ENCODE assay signal across 14 mouse cellular contexts in the genomic region with DNA sequence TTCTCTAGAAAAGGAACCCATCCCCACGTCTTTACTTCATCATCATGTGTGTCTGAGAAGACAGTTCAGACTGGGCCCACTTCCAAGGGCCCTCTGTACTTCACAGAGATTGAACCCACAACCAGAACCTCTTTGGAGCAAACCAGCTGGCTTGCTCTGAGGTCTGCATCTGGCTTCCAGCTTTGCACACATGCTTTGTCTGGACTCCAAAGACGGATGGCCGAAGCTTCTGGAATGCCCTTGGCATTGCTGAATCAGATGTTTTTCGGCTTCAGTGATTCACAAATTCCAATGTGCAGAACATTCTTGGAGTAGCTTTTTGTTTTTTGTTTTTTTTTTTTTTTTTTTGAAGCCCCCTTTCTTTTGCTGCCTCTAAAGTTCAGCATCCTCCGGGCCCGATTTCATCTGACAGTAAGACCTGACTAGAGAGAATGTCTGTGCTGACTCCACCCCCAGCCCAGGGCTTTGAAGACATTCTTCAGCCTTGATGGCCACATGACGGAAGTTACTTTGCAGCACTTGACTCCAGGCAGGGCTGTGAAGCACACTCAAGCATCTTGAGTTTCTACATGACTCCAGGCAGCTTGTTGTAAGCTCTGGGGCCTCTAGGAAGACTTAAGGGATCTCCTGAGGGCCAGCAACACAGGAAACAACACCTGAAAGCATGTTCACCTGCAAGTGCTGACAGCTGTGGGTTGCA.
DNase-seq lines count a peak whose midpoint lies in the region; ATAC-seq lines count a peak whose summit lies in the region.
"Had no signal": no experiment of that assay in that cellular context is flagged by ENCODE, and none has a peak within 500 bp of the region (broad histone marks: within the 10 kb centered on the region; RNA-seq: fewer than 3 reads in every experiment).

No protein-coding gene starts in this region.

- WGBS in embryonic facial prominence, embryonic 15.5 days, result 34% methylated on average over 7 of the region's 7 CpGs
- WGBS in forebrain, embryonic 14.5 days, result 86% methylated on average over 7 of the region's 7 CpGs

- no peak overlapping the region for H3K4me3 ChIP-seq in embryonic facial prominence, embryonic 15.5 days (replicated peaks)
- H3K4me3 ChIP-seq in forebrain, embryonic 14.5 days (ENCODE audit: low read depth, low read length), result no peak overlapping the region
- H3K4me3 ChIP-seq: embryonic facial prominence, embryonic 12.5 days; stomach, embryonic 15.5 days had no signal

- H3K9ac ChIP-seq in embryonic facial prominence, embryonic 15.5 days, result no peak overlapping the region
- H3K9ac ChIP-seq in forebrain, embryonic 14.5 days (ENCODE audit: low read length), result no peak overlapping the region
- H3K9ac ChIP-seq: embryonic facial prominence, embryonic 12.5 days; stomach, embryonic 15.5 days had no signal

- H3K27me3 ChIP-seq in embryonic facial prominence, embryonic 15.5 days, result no peaks in the 10 kb centered on the region
- H3K27me3 ChIP-seq in forebrain, embryonic 14.5 days (replicated peaks; ENCODE audit: control insufficient read depth, insufficient read depth, low read length), result no peaks in the 10 kb centered on the region
- H3K27me3 ChIP-seq: embryonic facial prominence, embryonic 12.5 days; stomach, embryonic 15.5 days had no signal

- H3K27ac ChIP-seq in embryonic facial prominence, embryonic 15.5 days (replicated peaks), result no peak overlapping the region
- H3K27ac ChIP-seq in forebrain, embryonic 14.5 days (ENCODE audit: low read depth, low read length), result no peak overlapping the region
- H3K27ac ChIP-seq: embryonic facial prominence, embryonic 12.5 days; stomach, embryonic 15.5 days had no signal

- peak; percentile 57; the same call in 1 of the 2 replicates for ATAC-seq in embryonic facial prominence, embryonic 15.5 days (ENCODE audit: insufficient number of reproducible peaks, low FRiP score, low TSS enrichment, low read depth)
- no peak for ATAC-seq in forebrain, embryonic 14.5 days
- ATAC-seq: forebrain, embryonic 16.5 days had no signal

- peaks cover 19% of the 10 kb centered on the region; the same call in 1 of the 2 replicates for H3K4me1 ChIP-seq in embryonic facial prominence, embryonic 15.5 days
- H3K4me1 ChIP-seq in forebrain, embryonic 14.5 days (ENCODE audit: control insufficient read depth, insufficient read depth, low read length), result no peaks in the 10 kb centered on the region
- H3K4me1 ChIP-seq: embryonic facial prominence, embryonic 12.5 days; stomach, embryonic 15.5 days had no signal

- H3K36me3 ChIP-seq in embryonic facial prominence, embryonic 15.5 days, result no peaks in the 10 kb centered on the region
- no peaks in the 10 kb centered on the region for H3K36me3 ChIP-seq in forebrain, embryonic 14.5 days (ENCODE audit: control insufficient read depth, insufficient read depth, low read length)
- H3K36me3 ChIP-seq: embryonic facial prominence, embryonic 12.5 days; stomach, embryonic 15.5 days had no signal

- no peak overlapping the region for H3K4me2 ChIP-seq in embryonic facial prominence, embryonic 15.5 days (replicated peaks)
- no peak overlapping the region for H3K4me2 ChIP-seq in forebrain, embryonic 14.5 days (ENCODE audit: low read length)
- H3K4me2 ChIP-seq: embryonic facial prominence, embryonic 12.5 days; heart, embryonic 11.5 days; stomach, embryonic 15.5 days had no signal

- DNase-seq in adrenal gland, adult 8-10 months, result peak; percentile 51
- no peak for DNase-seq in adrenal gland, adult 18-20 months (ENCODE audit: low spot score in 2 of 2)
- DNase-seq in kidney, postnatal 14 days, result peak; percentile 36
- DNase-seq in kidney, adult 18-20 months, result no peak
- DNase-seq in lung, postnatal 14 days, result peak; percentile 48
- no peak for DNase-seq in gastrocnemius, postnatal 10 days
- DNase-seq in forebrain, embryonic 14.5 days (ENCODE audit: low spot score), result no peak
- DNase-seq: cerebellum, postnatal 14 days; retina, postnatal 1 day had no signal

- H3K9me3 ChIP-seq in embryonic facial prominence, embryonic 15.5 days (replicated peaks), result no peaks in the 10 kb centered on the region
- H3K9me3 ChIP-seq in forebrain, embryonic 14.5 days (replicated peaks; ENCODE audit: control insufficient read depth, low read length), result no peaks in the 10 kb centered on the region
- H3K9me3 ChIP-seq: embryonic facial prominence, embryonic 12.5 days; stomach, embryonic 15.5 days had no signal

Comparison
In these comparisons a context has a peak if more than half of its experiments do, and no peak if none do; other contexts are left out.
1. DNase-seq: peak in adrenal gland, adult 8-10 months (single experiment), kidney, postnatal 14 days (single experiment) and lung, postnatal 14 days (single experiment); none in adrenal gland, adult 18-20 months (0 of 2), kidney, adult 18-20 months (single experiment), gastrocnemius, postnatal 10 days (single experiment) and forebrain, embryonic 14.5 days (single experiment).